Mouse (Mus musculus) heart, postnatal 0 days (tissue): Measurements from ENCODE around the gene Phgr1.

Source experiments
- CTCF ChIP-seq: IDR thresholded peaks from 2 replicates; pipeline ENCODE4 v1.5.1; 2016; ENCODE audit warnings: antibody characterized with exemption, control low read depth, low read depth
- EP300 ChIP-seq: IDR thresholded peaks from 2 replicates; pipeline ENCODE4 v1.6.1; 2016; ENCODE audit warnings: antibody characterized with exemption, low read depth

GRCm38 (mm10) chr2:118756103-118756502, 16.5 kb upstream of the Phgr1 start:
- TF ChIP-seq EP300 (no peak), CTCF (no peak)
